Mouse (Mus musculus) forebrain, embryonic 12.5 days (tissue): ENCODE results near the gene Hist1h2bm. TPM values are rescaled to one million over a fixed set of nuclear protein-coding genes. Genes with fewer than 3 reads are reported as not detected.
"Not testable (repeated sequence)": the region's sequence is repeated elsewhere in the genome, so short reads cannot be mapped to it uniquely, and the experiment has no call there.

Experiments used
- ATAC-seq: fragments of 200-750 bp; cut with Nextera tagmentation; 2 replicates; pipeline ENCODE4 v1.8.0; 2017; ENCODE audit warnings: moderate TSS enrichment; ENCODE audit not compliant: low FRiP score
- H3K27ac ChIP-seq: fragments of 300-500 bp; sonication (generic); 2 replicates; pipeline ENCODE4 v1.5.1; 2016; ENCODE audit warnings: mild to moderate bottlenecking
- H3K27me3 ChIP-seq: fragments of 300-500 bp; sonication (generic); 2 replicates; pipeline ENCODE4 v1.6.1; 2016; ENCODE audit warnings: mild to moderate bottlenecking
- H3K36me3 ChIP-seq: fragments of 300-500 bp; sonication (generic); replicated peaks from 2 replicates; pipeline ENCODE4 v1.6.1; 2016; ENCODE audit warnings: mild to moderate bottlenecking
- H3K4me1 ChIP-seq: fragments of 300-500 bp; sonication (generic); 2 replicates; pipeline ENCODE4 v1.6.1; 2016
- H3K4me2 ChIP-seq: fragments of 300-500 bp; sonication (generic); 2 replicates; pipeline ENCODE4 v1.6.1; 2016; ENCODE audit warnings: mild to moderate bottlenecking, moderate library complexity
- H3K4me3 ChIP-seq: fragments of 300-500 bp; sonication (generic); replicated peaks from 2 replicates; pipeline ENCODE4 v1.5.1; 2016; ENCODE audit warnings: mild to moderate bottlenecking
- H3K9ac ChIP-seq: fragments of 300-500 bp; sonication (generic); 2 replicates; pipeline ENCODE4 v1.6.1; 2016; ENCODE audit warnings: mild to moderate bottlenecking
- H3K9me3 ChIP-seq: fragments of 300-500 bp; sonication (generic); 2 replicates; pipeline ENCODE4 v1.6.1; 2016
- WGBS: fragments of 180-500 bp; shearing (Covaris S2); methylation state at CpG from one replicate; pipeline ENCODE4 v1.1.7; 2016; 5-methylcytosine and 5-hydroxymethylcytosine counted together
- polyA plus RNA-seq: library from polyadenylated mRNA; unstranded; fragments of >200 nt; fragmentation: Nextera tagmentation; extraction: Ambion mirVana; gene quantifications from 2 replicates; pipeline ENCODE4 v1.2.1, GENCODE M21; 2016

Gene Hist1h2bm
- polyA plus RNA-seq, 1 experiment from 2014 or later: 5.9 TPM

GRCm38 (mm10) chr13:21716540-21717391 lies 5.1 kb upstream of the Hist1h2bm start:
- not testable (repeated sequence) for H3K36me3 ChIP-seq, H3K9me3 ChIP-seq, H3K27me3 ChIP-seq
- peak overlapping the region; percentile 98 for H3K27ac ChIP-seq
- peak overlapping the region; percentile 72 for H3K4me2 ChIP-seq
- H3K4me3 ChIP-seq: peak overlapping the region; percentile 44
- H3K4me1 ChIP-seq: peaks cover 36% of the 10 kb centered on the region
- H3K9ac ChIP-seq: peak overlapping the region; percentile 76
- peak; percentile 15; the same call in 1 of the 2 replicates for ATAC-seq
- WGBS: under 1% methylated on average over 12 of the region's 38 CpGs

DNA sequence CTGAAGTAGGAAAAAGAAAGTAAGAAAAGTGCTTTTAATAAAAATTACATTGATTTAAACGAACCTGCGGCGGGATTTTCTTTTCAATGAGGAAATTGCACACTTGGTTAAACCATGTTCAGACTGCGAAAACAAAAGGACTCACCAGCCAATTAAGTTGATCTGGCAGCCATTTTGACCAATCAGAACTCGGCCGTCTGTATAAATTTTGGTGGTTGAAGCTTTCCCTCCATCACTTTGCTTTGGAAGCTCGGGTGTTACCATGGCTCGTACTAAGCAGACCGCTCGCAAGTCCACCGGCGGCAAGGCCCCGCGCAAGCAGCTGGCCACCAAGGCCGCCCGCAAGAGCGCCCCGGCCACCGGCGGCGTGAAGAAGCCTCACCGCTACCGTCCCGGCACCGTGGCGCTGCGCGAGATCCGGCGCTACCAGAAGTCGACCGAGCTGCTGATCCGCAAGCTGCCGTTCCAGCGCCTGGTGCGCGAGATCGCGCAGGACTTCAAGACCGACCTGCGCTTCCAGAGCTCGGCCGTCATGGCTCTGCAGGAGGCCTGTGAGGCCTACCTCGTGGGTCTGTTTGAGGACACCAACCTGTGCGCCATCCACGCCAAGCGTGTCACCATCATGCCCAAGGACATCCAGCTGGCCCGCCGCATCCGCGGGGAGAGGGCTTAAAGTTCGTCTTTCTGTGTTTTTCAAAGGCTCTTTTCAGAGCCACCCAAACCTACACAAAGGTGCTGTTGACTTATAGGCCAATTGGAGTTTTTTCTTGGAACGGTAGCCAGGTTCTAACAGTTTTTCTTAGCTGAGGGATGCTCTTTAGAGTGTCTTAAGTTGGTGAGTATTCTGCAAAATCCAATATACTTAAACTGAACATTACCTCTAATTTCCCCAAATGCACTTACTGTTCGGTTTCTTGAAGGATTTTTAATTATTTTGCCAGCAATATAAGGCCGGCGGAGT lies 4.2 kb upstream of the Hist1h2bm start, which contains the start of gene Hist1h3h:
TSS of gene Hist1h3h (plus strand) at position 263 of the 961 bp plus-strand sequence.
- Histone ChIP-seq H3K9ac (peak within 1 kb of the TSS; percentile 76), H3K4me3 (peak within 1 kb of the TSS; percentile 50), H3K27ac (peak within 1 kb of the TSS; percentile 98), H3K4me2 (peak within 1 kb of the TSS; percentile 72), H3K4me1 (peaks cover 38% of the 10 kb centered on the region)
- not testable (repeated sequence) for H3K9me3 ChIP-seq, H3K27me3 ChIP-seq, H3K36me3 ChIP-seq
- under 1% methylated on average over 26 of the region's 56 CpGs for WGBS
- peak; percentile 53 for ATAC-seq

- Histone ChIP-seq H3K9me3 (no peaks in the 10 kb centered on the region), H3K4me1 (peaks cover 41% of the 10 kb centered on the region), H3K27me3 (no peaks in the 10 kb centered on the region), H3K27ac (peak overlapping the region; percentile 92), H3K4me2 (peak overlapping the region; percentile 69), H3K4me3 (peak overlapping the region; percentile 50), H3K9ac (peak overlapping the region; percentile 67), H3K36me3 (no peaks in the 10 kb centered on the region)
- 46% methylated on average over 4 of the region's 4 CpGs for WGBS
- ATAC-seq: no peak
Observed at GRCm38 (mm10) chr13:21718381-21719080, 3.3 kb upstream of the Hist1h2bm start.

DNA sequence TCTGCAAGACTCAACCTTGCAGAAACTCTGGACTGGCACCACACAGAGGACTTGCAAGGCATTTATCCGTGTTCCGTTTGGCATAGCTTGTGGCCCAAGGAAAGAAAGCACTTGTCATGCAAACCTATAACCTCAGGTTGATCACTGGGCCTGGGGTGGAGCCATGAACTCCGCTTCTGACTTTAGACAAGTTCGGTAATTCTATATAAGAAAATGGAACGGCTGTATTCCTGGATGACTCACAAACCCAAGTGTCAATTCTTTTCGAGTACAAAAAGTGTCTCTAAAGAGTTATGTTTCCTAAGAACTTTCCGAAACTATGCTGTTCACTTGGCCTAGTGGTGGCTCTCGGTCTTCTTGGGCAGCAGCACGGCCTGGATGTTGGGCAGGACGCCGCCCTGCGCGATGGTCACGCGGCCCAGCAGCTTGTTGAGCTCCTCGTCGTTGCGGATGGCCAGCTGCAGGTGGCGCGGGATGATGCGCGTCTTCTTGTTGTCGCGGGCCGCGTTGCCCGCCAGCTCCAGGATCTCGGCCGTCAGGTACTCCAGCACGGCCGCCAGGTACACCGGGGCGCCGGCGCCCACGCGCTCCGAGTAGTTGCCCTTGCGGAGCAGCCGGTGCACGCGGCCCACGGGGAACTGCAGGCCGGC lies 612 bp upstream of the Hist1h2bm start:
- peaks cover 33% of the 10 kb centered on the region for H3K4me1 ChIP-seq
- peak overlapping the region; percentile 68 for H3K9ac ChIP-seq
- H3K27ac ChIP-seq: peak overlapping the region; percentile 95
- 2% methylated on average over 21 of the region's 44 CpGs for WGBS
- H3K36me3 ChIP-seq, H3K27me3 ChIP-seq, H3K9me3 ChIP-seq: not testable (repeated sequence)
- H3K4me2 ChIP-seq: peak overlapping the region; percentile 62
- peak; percentile 13; the same call in 1 of the 2 replicates for ATAC-seq
- peak overlapping the region; percentile 40 for H3K4me3 ChIP-seq

DNA sequence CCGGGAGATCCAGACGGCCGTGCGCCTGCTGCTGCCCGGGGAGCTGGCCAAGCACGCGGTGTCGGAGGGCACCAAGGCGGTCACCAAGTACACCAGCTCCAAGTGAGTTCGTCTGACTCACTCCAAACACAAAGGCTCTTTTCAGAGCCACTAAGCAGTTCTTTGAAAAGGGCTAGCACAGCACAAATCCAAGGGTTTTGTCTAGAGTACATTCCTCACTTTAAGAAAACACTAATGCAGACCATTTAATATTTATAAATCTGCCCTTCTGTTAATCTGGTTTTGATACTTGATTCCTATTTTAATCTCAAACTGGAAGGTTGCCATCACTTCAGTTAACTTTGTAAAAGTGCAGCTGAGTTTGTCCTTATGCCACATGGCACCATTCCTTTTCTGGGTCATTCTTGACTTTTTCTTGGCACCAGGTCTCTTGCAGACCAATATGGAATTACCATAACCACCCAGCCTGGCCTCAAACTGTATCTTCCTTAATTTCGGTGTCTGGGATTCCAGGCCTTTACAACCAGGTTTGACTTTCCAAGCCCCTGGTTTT lies 605 bp downstream of the Hist1h2bm start:
- ATAC-seq: peak; percentile 12
- H3K4me3 ChIP-seq: peak overlapping the region; percentile 40
- no peaks in the 10 kb centered on the region for H3K9me3 ChIP-seq
- 2% methylated on average over 11 of the region's 11 CpGs for WGBS
- H3K27ac ChIP-seq: peak overlapping the region; percentile 95
- peak overlapping the region; percentile 63 for H3K9ac ChIP-seq
- no peaks in the 10 kb centered on the region for H3K36me3 ChIP-seq
- H3K27me3 ChIP-seq: no peaks in the 10 kb centered on the region
- peaks cover 34% of the 10 kb centered on the region for H3K4me1 ChIP-seq
- peak overlapping the region; percentile 62 for H3K4me2 ChIP-seq

DNA sequence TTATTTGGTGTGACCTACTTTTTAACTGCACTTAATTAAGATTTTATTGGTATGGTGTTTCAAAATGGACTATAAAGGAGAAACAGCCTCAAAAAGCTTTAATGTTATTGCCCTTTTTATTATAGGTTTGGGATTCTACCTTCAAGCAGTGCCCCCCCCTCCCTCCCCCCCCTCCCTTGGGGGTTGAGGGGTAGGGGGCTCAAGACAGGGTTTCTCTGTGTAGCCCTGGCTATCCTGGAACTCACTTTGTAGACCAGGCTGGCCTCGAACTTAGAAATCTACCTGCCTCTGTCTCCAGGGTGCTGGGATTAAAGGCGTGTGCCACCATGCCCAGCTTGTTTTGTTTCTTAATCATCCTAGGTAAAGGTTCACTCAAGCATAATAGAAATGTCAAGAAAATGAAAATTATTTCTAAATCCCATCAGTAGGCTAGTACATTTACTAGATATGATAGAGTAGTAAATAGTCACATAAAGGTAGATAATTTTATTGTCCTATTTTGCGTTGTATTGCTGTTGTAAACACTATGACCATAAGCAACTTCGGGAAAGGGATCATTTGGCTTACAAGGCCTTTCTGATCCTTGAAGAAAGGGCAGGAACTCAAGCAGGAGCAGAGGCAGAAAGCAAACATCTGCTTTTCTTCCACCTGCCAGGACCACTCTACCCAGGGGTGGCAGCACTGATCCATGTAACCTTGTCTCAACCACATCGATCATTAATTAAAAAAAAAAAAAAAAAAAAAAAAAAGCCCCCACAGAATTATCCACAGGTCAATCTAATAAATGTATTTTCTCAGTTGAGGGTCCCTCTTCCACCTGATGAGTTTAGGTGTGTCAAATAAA lies 1.4 kb downstream of the Hist1h2bm start:
- ATAC-seq: no peak
- Histone ChIP-seq H3K9me3 (no peaks in the 10 kb centered on the region), H3K4me3 (peak overlapping the region; percentile 7; the same call in 1 of the 2 replicates), H3K27ac (peak overlapping the region; percentile 95), H3K4me2 (peak overlapping the region; percentile 62), H3K4me1 (peaks cover 38% of the 10 kb centered on the region), H3K36me3 (no peaks in the 10 kb centered on the region), H3K27me3 (no peaks in the 10 kb centered on the region), H3K9ac (no peak overlapping the region; the same call in 1 of the 2 replicates)
- WGBS: 25% methylated on average over 5 of the region's 5 CpGs

GRCm38 (mm10) chr13:21727948-21728572 lies 6.2 kb downstream of the Hist1h2bm start:
- Histone ChIP-seq H3K4me3 (no peak overlapping the region), H3K27me3 (no peaks in the 10 kb centered on the region), H3K9ac (no peak overlapping the region), H3K4me1 (peaks cover 14% of the 10 kb centered on the region), H3K9me3 (no peaks in the 10 kb centered on the region), H3K36me3 (no peaks in the 10 kb centered on the region), H3K4me2 (no peak overlapping the region), H3K27ac (peak overlapping the region; percentile 63)
- ATAC-seq: peak; percentile 66; the same call in 1 of the 2 replicates
- WGBS: 23% methylated on average over 11 of the region's 11 CpGs

- H3K27me3 ChIP-seq: no peaks in the 10 kb centered on the region
- H3K9ac ChIP-seq: no peak overlapping the region
- no peak overlapping the region for H3K4me2 ChIP-seq
- WGBS: 48% methylated on average over 1 of the region's 1 CpGs
- H3K36me3 ChIP-seq: no peaks in the 10 kb centered on the region
- H3K27ac ChIP-seq: no peak overlapping the region
- H3K9me3 ChIP-seq: no peaks in the 10 kb centered on the region
- H3K4me1 ChIP-seq: peaks cover 22% of the 10 kb centered on the region
- H3K4me3 ChIP-seq: no peak overlapping the region
- no peak for ATAC-seq
Observed at GRCm38 (mm10) chr13:21729544-21729943, 7.7 kb downstream of the Hist1h2bm start.

DNA sequence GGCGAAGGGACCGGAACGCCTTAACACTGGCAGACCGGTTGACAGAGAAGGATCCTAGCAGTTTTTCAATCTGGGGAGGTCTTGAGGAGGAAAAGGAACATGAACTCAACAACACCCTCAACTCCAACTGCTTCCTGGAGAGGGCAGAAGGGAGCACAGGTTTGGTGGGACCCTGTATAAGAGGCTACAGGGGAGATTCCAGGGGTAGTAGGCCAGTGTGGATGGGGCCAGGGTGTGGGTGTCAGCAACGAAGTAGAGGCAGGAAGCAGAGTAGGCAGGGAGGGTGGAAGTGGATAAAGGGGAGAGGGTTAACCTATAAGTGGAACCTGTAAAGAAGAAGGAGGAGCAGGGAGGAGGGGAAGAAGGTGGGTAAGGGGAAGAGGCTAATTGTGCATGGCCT lies 11.6 kb downstream of the Hist1h2bm start:
- Histone ChIP-seq H3K4me3 (no peak overlapping the region), H3K9me3 (no peaks in the 10 kb centered on the region), H3K4me1 (peaks cover 16% of the 10 kb centered on the region; the same call in 1 of the 2 replicates), H3K9ac (peak overlapping the region; percentile 36; the same call in 1 of the 2 replicates), H3K36me3 (no peaks in the 10 kb centered on the region), H3K4me2 (no peak overlapping the region), H3K27ac (peak overlapping the region; percentile 98), H3K27me3 (no peaks in the 10 kb centered on the region)
- ATAC-seq: no peak
- WGBS: 63% methylated on average over 5 of the region's 5 CpGs
